Mouse (Mus musculus): ENCODE results near the gene Dand5. TPM values are rescaled to one million over a fixed set of nuclear protein-coding genes. Genes with fewer than 3 reads are reported as not detected.
A peak's percentile ranks its signal among the peaks of the same experiment; 100 is the strongest.
"Not testable (repeated sequence)": the region's sequence is repeated elsewhere in the genome, so short reads cannot be mapped to it uniquely, and the experiment has no call there.

The Dand5 gene
- polyA plus RNA-seq, 1 experiment from 2014 or later = 2.5 TPM

- TF ChIP-seq CTCF (IDR thresholded peaks at IDR 0.05; ENCODE audit: low read depth) (peak; percentile 57), EP300 (IDR thresholded peaks at IDR 0.05; ENCODE audit: low read depth) (no peak)
- Histone ChIP-seq H3K4me2 (ENCODE audit: low read depth, low read length) (peak within 1 kb of the TSS; percentile 92), H3K4me3 (ENCODE audit: low read depth, low read length) (peak within 1 kb of the TSS; percentile 97), H3K9ac (replicated peaks) (peak within 1 kb of the TSS; percentile 99), H3K27ac (ENCODE audit: low read depth) (peak within 1 kb of the TSS; percentile 91), H3K9me3 (ENCODE audit: low read length) (no peaks in the 10 kb centered on the region), H3K36me3 (replicated peaks; ENCODE audit: insufficient read depth, low read length) (peaks cover 34% of the 10 kb centered on the region), H3K4me1 (ENCODE audit: insufficient read depth) (peaks cover 24% of the 10 kb centered on the region), H3K27me3 (ENCODE audit: insufficient read depth, low read length) (no peaks in the 10 kb centered on the region)
- WGBS (ENCODE audit: insufficient replicate concordance) = 29% methylated on average over 11 of the region's 11 CpGs
- DNase-seq (peak; percentile 69), ATAC-seq (peak; percentile 54)
Observed at GRCm38 (mm10) chr8:84831490-84831889, 8.9 kb upstream of the Dand5 start, which contains the start of gene Gadd45gip1. Gene Gadd45gip1, plus strand, starts transcription at chr8:84831522.

- 44% methylated on average over 1 of the region's 2 CpGs for whole genome bisulfite sequencing (ENCODE audit: insufficient replicate concordance)
- H3K27ac ChIP-seq (ENCODE audit: low read depth); H3K9ac ChIP-seq (replicated peaks); H3K9me3 ChIP-seq (ENCODE audit: low read length); H3K27me3 ChIP-seq (ENCODE audit: insufficient read depth, low read length); DNase-seq; H3K36me3 ChIP-seq (replicated peaks; ENCODE audit: insufficient read depth, low read length); H3K4me1 ChIP-seq (ENCODE audit: insufficient read depth); H3K4me2 ChIP-seq (ENCODE audit: low read depth, low read length); H3K4me3 ChIP-seq (ENCODE audit: low read depth, low read length): not testable (repeated sequence)
- 0 out of 2 replicates have a peak, but pooled peaks have one; percentile 16 for ATAC-seq
Observed at GRCm38 (mm10) chr8:84826518-84826917, 3.9 kb upstream of the Dand5 start.

- H3K27me3 ChIP-seq (ENCODE audit: insufficient read depth, low read length) = no peaks in the 10 kb centered on the region
- no peak overlapping the region for H3K9ac ChIP-seq (replicated peaks)
- DNase-seq = no peak
- ATAC-seq = no peak
- no peak overlapping the region for H3K4me3 ChIP-seq (ENCODE audit: low read depth, low read length)
- 24% methylated on average over 4 of the region's 4 CpGs for WGBS (ENCODE audit: insufficient replicate concordance)
- no peak overlapping the region for H3K27ac ChIP-seq (ENCODE audit: low read depth)
- no peak overlapping the region for H3K4me2 ChIP-seq (ENCODE audit: low read depth, low read length)
- no peak for TF ChIP-seq EP300 (IDR thresholded peaks at IDR 0.05; ENCODE audit: low read depth)
- TF ChIP-seq CTCF (IDR thresholded peaks at IDR 0.05; ENCODE audit: low read depth) = no peak
- H3K4me1 ChIP-seq (ENCODE audit: insufficient read depth) = peaks cover 5% of the 10 kb centered on the region; the same call in 1 of the 2 replicates
- H3K36me3 ChIP-seq (replicated peaks; ENCODE audit: insufficient read depth, low read length) = no peaks in the 10 kb centered on the region
- H3K9me3 ChIP-seq (ENCODE audit: low read length) = no peaks in the 10 kb centered on the region
Observed at GRCm38 (mm10) chr8:84825636-84826035, 3.0 kb upstream of the Dand5 start.

GRCm38 (mm10) chr8:84823653-84824052 is 1.0 kb upstream of the Dand5 start:
- Histone ChIP-seq H3K4me2 (ENCODE audit: low read depth, low read length) (0 out of 2 replicates have a peak overlapping the region, but pooled peaks have one; percentile 6), H3K27ac (ENCODE audit: low read depth) (no peak overlapping the region), H3K36me3 (replicated peaks; ENCODE audit: insufficient read depth, low read length) (no peaks in the 10 kb centered on the region), H3K4me1 (ENCODE audit: insufficient read depth) (peaks cover 5% of the 10 kb centered on the region; the same call in 1 of the 2 replicates), H3K9ac (replicated peaks) (no peak overlapping the region), H3K4me3 (ENCODE audit: low read depth, low read length) (no peak overlapping the region), H3K27me3 (ENCODE audit: insufficient read depth, low read length) (no peaks in the 10 kb centered on the region), H3K9me3 (ENCODE audit: low read length) (no peaks in the 10 kb centered on the region)
- WGBS (ENCODE audit: insufficient replicate concordance) = 3% methylated on average over 18 of the region's 18 CpGs
- DNase-seq (peak; percentile 84), ATAC-seq (peak; percentile 63)
- peak; percentile 93 for TF ChIP-seq CTCF (IDR thresholded peaks at IDR 0.05; ENCODE audit: low read depth)
- TF ChIP-seq EP300 (IDR thresholded peaks at IDR 0.05; ENCODE audit: low read depth) = no peak

- 79% methylated on average over 17 of the region's 17 CpGs for WGBS (ENCODE audit: insufficient replicate concordance)
- ATAC-seq = no peak
- Histone ChIP-seq H3K27ac (ENCODE audit: low read depth) (no peak overlapping the region), H3K4me2 (ENCODE audit: low read depth, low read length) (no peak overlapping the region), H3K27me3 (ENCODE audit: insufficient read depth, low read length) (peaks cover 12% of the 10 kb centered on the region), H3K9ac (replicated peaks) (no peak overlapping the region), H3K36me3 (replicated peaks; ENCODE audit: insufficient read depth, low read length) (no peaks in the 10 kb centered on the region), H3K4me3 (ENCODE audit: low read depth, low read length) (no peak overlapping the region), H3K9me3 (ENCODE audit: low read length) (no peaks in the 10 kb centered on the region), H3K4me1 (ENCODE audit: insufficient read depth) (peaks cover 10% of the 10 kb centered on the region)
- DNase-seq = no peak
- TF ChIP-seq EP300 (IDR thresholded peaks at IDR 0.05; ENCODE audit: low read depth) = no peak
- TF ChIP-seq CTCF (IDR thresholded peaks at IDR 0.05; ENCODE audit: low read depth) = no peak
Observed at GRCm38 (mm10) chr8:84816117-84816516, 6.5 kb downstream of the Dand5 start.

GRCm38 (mm10) chr8:84815547-84815946 is 7.1 kb downstream of the Dand5 start:
- Histone ChIP-seq H3K36me3 (replicated peaks; ENCODE audit: insufficient read depth, low read length) (no peaks in the 10 kb centered on the region), H3K9me3 (ENCODE audit: low read length) (no peaks in the 10 kb centered on the region), H3K27me3 (ENCODE audit: insufficient read depth, low read length) (peaks cover 14% of the 10 kb centered on the region), H3K9ac (replicated peaks) (no peak overlapping the region), H3K4me1 (ENCODE audit: insufficient read depth) (peaks cover 15% of the 10 kb centered on the region), H3K4me3 (ENCODE audit: low read depth, low read length) (no peak overlapping the region), H3K4me2 (ENCODE audit: low read depth, low read length) (peak overlapping the region; percentile 23; the same call in 1 of the 2 replicates), H3K27ac (ENCODE audit: low read depth) (no peak overlapping the region)
- 7% methylated on average over 9 of the region's 9 CpGs for WGBS (ENCODE audit: insufficient replicate concordance)
- DNase-seq (peak; percentile 98), ATAC-seq (peak; percentile 88)
- TF ChIP-seq CTCF (IDR thresholded peaks at IDR 0.05; ENCODE audit: low read depth) (peak; percentile 99), EP300 (IDR thresholded peaks at IDR 0.05; ENCODE audit: low read depth) (no peak)
